Mouse (Mus musculus) heart, postnatal 0 days (tissue): Measurements from ENCODE around the gene Ppm1b. TPM values are rescaled to one million over a fixed set of nuclear protein-coding genes. Genes with fewer than 3 reads are reported as not detected.

Source experiments
- ATAC-seq: fragments of 200-750 bp; cut with Nextera tagmentation; 2 replicates; pipeline ENCODE4 v1.8.0; 2017; ENCODE audit warnings: low read depth, moderate number of reproducible peaks, moderate library complexity; ENCODE audit not compliant: insufficient read depth
- DNase-seq: peaks from one replicate; pipeline ENCODE4 v3.0.0-alpha.2; 2016; ENCODE audit warnings: low spot score
- H3K27ac ChIP-seq: fragments of 300-500 bp; sonication (generic); 2 replicates; pipeline ENCODE4 v1.5.1; 2014; ENCODE audit warnings: low read depth, mild to moderate bottlenecking
- H3K27me3 ChIP-seq: fragments of 300-500 bp; sonication (generic); 2 replicates; pipeline ENCODE4 v1.6.1; 2014; ENCODE audit warnings: low read length, mixed read lengths; ENCODE audit not compliant: control insufficient read depth, insufficient read depth
- H3K36me3 ChIP-seq: fragments of 300-500 bp; sonication (generic); replicated peaks from 2 replicates; pipeline ENCODE4 v1.6.1; 2014; ENCODE audit warnings: low read length, mixed read lengths; ENCODE audit not compliant: control insufficient read depth, insufficient read depth
- H3K4me1 ChIP-seq: fragments of 300-500 bp; sonication (generic); 2 replicates; pipeline ENCODE4 v1.6.1; 2014; ENCODE audit warnings: antibody characterized with exemption; ENCODE audit not compliant: control insufficient read depth, insufficient read depth
- H3K4me2 ChIP-seq: fragments of 300-500 bp; sonication (generic); 2 replicates; pipeline ENCODE4 v1.6.1; 2014; ENCODE audit warnings: low read depth, mild to moderate bottlenecking, low read length, moderate library complexity
- H3K4me3 ChIP-seq: fragments of 300-500 bp; sonication (generic); 2 replicates; pipeline ENCODE4 v1.5.1; 2014; ENCODE audit warnings: low read depth, low read length
- H3K9ac ChIP-seq: fragments of 300-500 bp; sonication (generic); replicated peaks from 2 replicates; pipeline ENCODE4 v1.6.1; 2014; ENCODE audit warnings: low read depth, low read length, mixed read lengths
- H3K9me3 ChIP-seq: fragments of 300-500 bp; sonication (generic); replicated peaks from 2 replicates; pipeline ENCODE4 v1.6.1; 2016; ENCODE audit warnings: low read length; ENCODE audit not compliant: control insufficient read depth
- CTCF ChIP-seq: IDR thresholded peaks from 2 replicates; pipeline ENCODE4 v1.5.1; 2016; ENCODE audit warnings: antibody characterized with exemption, control low read depth, low read depth
- EP300 ChIP-seq: IDR thresholded peaks from 2 replicates; pipeline ENCODE4 v1.6.1; 2016; ENCODE audit warnings: antibody characterized with exemption, low read depth
- WGBS: fragments of 180-500 bp; shearing (Covaris S2); extraction: QIAGEN DNeasy Blood & Tissue Kit; methylation state at CpG from one replicate; pipeline ENCODE4 v1.1.7; 2014; 5-methylcytosine and 5-hydroxymethylcytosine counted together
- polyA plus RNA-seq: library from polyadenylated mRNA; unstranded; fragments of >200 nt; fragmentation: Nextera tagmentation; extraction: Ambion mirVana; gene quantifications from 2 replicates; pipeline ENCODE4 v1.2.1, GENCODE M21; 2015
- total RNA-seq: library from RNA; depleted of rRNA; stranded (reverse); fragments of >200 nt; gene quantifications from 2 replicates; pipeline ENCODE4 v1.2.3, GENCODE M21; 2014; ENCODE audit warnings: low replicate concordance

The Ppm1b gene
- total and polyA plus RNA-seq, 2 experiments from 2014 or later, result 44.6 to 49.2 TPM

DNA sequence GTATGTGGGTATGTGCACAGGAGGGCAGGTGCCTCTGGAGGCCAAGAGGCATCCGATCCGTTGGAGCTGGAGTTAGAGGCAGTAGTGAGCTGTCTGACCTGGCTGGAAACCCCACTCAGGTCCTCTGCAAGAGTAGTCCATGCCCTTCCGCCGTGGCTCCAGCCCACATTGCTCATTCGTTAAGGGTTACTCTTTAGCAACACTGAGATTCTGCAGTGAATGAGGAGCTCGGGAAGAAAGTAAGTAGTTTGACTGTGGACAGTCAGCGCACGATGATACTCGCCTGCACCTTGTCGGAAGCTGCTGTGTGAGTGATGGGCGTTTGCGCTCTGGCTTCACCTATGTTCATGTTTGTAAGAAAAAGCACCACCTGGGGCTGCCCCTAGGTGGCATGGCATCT lies 88.6 kb downstream of the Ppm1b start:
- H3K9me3 ChIP-seq, result no peaks in the 10 kb centered on the region
- no peak for DNase-seq
- H3K27me3 ChIP-seq, result no peaks in the 10 kb centered on the region
- 78% methylated on average over 12 of the region's 12 CpGs for WGBS
- no peak for ATAC-seq
- no peak overlapping the region for H3K4me2 ChIP-seq
- H3K4me1 ChIP-seq, result no peaks in the 10 kb centered on the region
- H3K4me3 ChIP-seq, result no peak overlapping the region
- no peaks in the 10 kb centered on the region for H3K36me3 ChIP-seq
- no peak overlapping the region for H3K27ac ChIP-seq
- no peak overlapping the region for H3K9ac ChIP-seq
- no peak for TF ChIP-seq CTCF
- no peak for TF ChIP-seq EP300

DNA sequence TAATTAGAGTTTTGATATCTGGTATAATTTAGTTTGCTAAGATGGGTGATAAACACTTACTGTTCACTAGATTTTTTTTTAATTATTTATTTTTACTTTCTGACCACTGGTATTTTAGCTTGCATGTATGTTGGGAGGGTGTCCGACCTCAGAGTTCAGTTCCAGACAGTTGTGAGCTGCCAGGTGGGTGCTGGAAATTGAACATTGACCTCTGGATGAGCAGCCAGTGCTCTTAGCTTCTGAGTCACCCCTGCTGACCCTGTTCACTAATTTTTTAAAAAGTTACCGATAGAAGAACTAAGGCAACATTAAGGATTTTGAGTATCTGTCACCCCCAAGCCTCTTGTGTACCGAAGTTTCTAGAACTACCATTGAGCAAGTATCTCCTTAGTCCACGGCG lies 91.8 kb downstream of the Ppm1b start:
- DNase-seq, result no peak
- WGBS, result 86% methylated on average over 5 of the region's 5 CpGs
- no peaks in the 10 kb centered on the region for H3K9me3 ChIP-seq
- H3K4me2 ChIP-seq, result no peak overlapping the region
- TF ChIP-seq CTCF (no peak), EP300 (no peak)
- H3K9ac ChIP-seq, result no peak overlapping the region
- H3K27ac ChIP-seq, result no peak overlapping the region
- H3K4me3 ChIP-seq, result no peak overlapping the region
- no peak for ATAC-seq
- peaks cover 6% of the 10 kb centered on the region; the same call in 1 of the 2 replicates for H3K4me1 ChIP-seq
- no peaks in the 10 kb centered on the region for H3K36me3 ChIP-seq
- no peaks in the 10 kb centered on the region for H3K27me3 ChIP-seq

DNA sequence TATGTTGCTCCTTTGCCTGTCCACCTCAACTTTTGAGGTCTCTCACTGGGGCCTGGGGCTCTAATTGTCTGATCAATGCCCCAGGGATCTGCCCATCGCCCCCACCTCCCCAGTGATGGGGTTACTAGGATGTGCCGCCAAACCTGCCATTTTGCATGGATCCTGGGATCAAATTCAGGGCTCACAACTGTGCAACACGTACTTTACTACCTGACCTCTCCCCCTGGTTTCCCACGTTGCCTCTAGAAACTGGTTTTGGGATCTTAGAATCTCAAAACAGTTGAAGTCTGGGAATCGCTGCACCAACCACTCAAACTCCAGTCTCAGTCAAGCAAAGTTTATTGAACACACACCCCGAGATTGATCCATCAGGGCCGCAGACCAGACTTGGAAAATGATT lies 101.7 kb downstream of the Ppm1b start:
- Histone ChIP-seq H3K9me3 (no peaks in the 10 kb centered on the region), H3K27ac (no peak overlapping the region), H3K9ac (no peak overlapping the region), H3K4me2 (no peak overlapping the region), H3K4me1 (no peaks in the 10 kb centered on the region), H3K27me3 (no peaks in the 10 kb centered on the region), H3K36me3 (peaks cover 7% of the 10 kb centered on the region), H3K4me3 (no peak overlapping the region)
- no peak for ATAC-seq
- 90% methylated on average over 7 of the region's 7 CpGs for WGBS
- TF ChIP-seq CTCF, result no peak
- TF ChIP-seq EP300, result no peak
- no peak for DNase-seq

- no peak for ATAC-seq
- H3K9ac ChIP-seq, result no peak overlapping the region
- DNase-seq, result no peak
- H3K36me3 ChIP-seq, result peaks cover 16% of the 10 kb centered on the region
- no peaks in the 10 kb centered on the region for H3K9me3 ChIP-seq
- no peak overlapping the region for H3K4me2 ChIP-seq
- H3K4me3 ChIP-seq, result no peak overlapping the region
- no peak for TF ChIP-seq CTCF
- TF ChIP-seq EP300, result no peak
- H3K27me3 ChIP-seq, result no peaks in the 10 kb centered on the region
- no peak overlapping the region for H3K27ac ChIP-seq
- WGBS, result 93% methylated on average over 6 of the region's 6 CpGs
- H3K4me1 ChIP-seq, result no peaks in the 10 kb centered on the region
These were observed 102.6 kb downstream of the Ppm1b start for GRCm38 (mm10) chr17:85059136-85059535.

DNA sequence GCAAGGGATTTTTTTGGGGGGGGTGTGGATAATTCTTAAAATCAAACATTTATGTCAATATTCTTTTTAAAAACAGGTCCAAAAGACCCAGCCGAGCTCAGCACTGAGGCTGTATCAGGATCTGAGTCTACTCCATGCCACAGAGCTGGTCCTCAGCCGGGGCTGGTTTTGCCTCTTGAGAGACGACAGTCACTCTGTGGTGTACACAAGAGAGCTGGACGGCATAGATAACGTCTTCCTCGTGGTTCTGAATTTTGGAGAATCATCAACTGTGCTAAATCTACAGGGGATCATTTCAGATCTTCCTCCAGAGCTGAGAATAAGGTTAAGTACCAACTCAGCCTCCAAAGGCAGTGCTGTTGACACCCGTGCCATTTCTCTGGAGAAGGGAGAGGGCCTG lies 107.0 kb downstream of the Ppm1b start:
- no peak overlapping the region for H3K4me2 ChIP-seq
- 76% methylated on average over 7 of the region's 7 CpGs for WGBS
- H3K36me3 ChIP-seq, result peaks cover 52% of the 10 kb centered on the region

GRCm38 (mm10) chr17:85067331-85067730 lies 110.8 kb downstream of the Ppm1b start:
- TF ChIP-seq CTCF (no peak), EP300 (no peak)

More for the DNA sequence above, 107.0 kb downstream of the Ppm1b start:
- Histone ChIP-seq H3K9ac (no peak overlapping the region), H3K27me3 (no peaks in the 10 kb centered on the region), H3K9me3 (no peaks in the 10 kb centered on the region), H3K4me1 (no peaks in the 10 kb centered on the region), H3K4me3 (no peak overlapping the region), H3K27ac (no peak overlapping the region)
- no peak for TF ChIP-seq CTCF
- TF ChIP-seq EP300, result no peak
- ATAC-seq (no peak), DNase-seq (no peak)

More at GRCm38 (mm10) chr17:85067331-85067730, 110.8 kb downstream of the Ppm1b start:
- Histone ChIP-seq H3K9me3 (no peaks in the 10 kb centered on the region), H3K4me2 (no peak overlapping the region), H3K36me3 (peaks cover 83% of the 10 kb centered on the region), H3K4me3 (no peak overlapping the region), H3K27ac (no peak overlapping the region), H3K27me3 (no peaks in the 10 kb centered on the region), H3K9ac (no peak overlapping the region), H3K4me1 (no peaks in the 10 kb centered on the region)
- DNase-seq (no peak), ATAC-seq (no peak)
- 87% methylated on average over 7 of the region's 7 CpGs for WGBS
